Mouse (Mus musculus) lung, adult 2 months (tissue): Measurements from ENCODE around the gene Alyref.

ENCODE experiments used
- CTCF ChIP-seq: fragments of 200-500 bp; IDR thresholded peaks from 2 replicates; pipeline ENCODE4 v1.5.1; 2011; ENCODE audit warnings: mild to moderate bottlenecking, low read length, control low read depth; ENCODE audit not compliant: insufficient read depth
- POLR2A ChIP-seq: fragments of 200-500 bp; IDR thresholded peaks from 2 replicates; pipeline ENCODE4 v1.6.1; 2011; ENCODE audit warnings: low read depth, mild to moderate bottlenecking, control low read depth, low read length, borderline replicate concordance; ENCODE audit errors: extremely low read depth

- TF ChIP-seq CTCF = no peak
- no peak for TF ChIP-seq POLR2A
Measured at GRCm38 (mm10) chr11:120641255-120641654, 43.1 kb upstream of the Alyref start.
